Mouse (Mus musculus) cerebellum, adult 2 months (tissue): ENCODE results near the gene Tmod4.

Experiments used
- CTCF ChIP-seq: fragments of 200-500 bp; IDR thresholded peaks from 2 replicates; pipeline ENCODE4 v1.5.1; 2011; ENCODE audit warnings: low read depth, mild to moderate bottlenecking, control low read depth, low read length, moderate library complexity, borderline replicate concordance; ENCODE audit not compliant: insufficient read depth
- POLR2A ChIP-seq: fragments of 200-500 bp; IDR thresholded peaks from 2 replicates; pipeline ENCODE4 v1.6.1; 2011; ENCODE audit warnings: low read length, control low read depth, borderline replicate concordance; ENCODE audit not compliant: insufficient read depth

DNA sequence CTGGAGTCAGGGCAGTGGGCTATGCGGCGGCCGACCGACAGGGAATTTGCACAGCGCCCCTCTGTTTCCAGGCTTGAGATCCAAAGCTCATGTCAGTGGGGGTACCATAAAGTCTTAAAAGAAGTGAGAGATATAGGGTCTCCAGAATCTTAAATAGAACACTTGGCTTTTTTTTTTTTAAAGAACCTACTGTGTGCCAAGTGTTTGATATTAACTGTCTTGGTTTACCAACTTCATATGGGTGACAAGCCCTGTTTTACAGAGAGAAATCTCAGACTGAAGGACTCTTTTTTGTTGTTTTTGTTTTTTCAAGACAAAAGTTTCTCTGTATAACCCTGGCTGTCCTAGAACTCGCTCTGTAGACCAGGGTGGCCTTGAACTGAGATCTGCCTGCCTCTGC, 16.5 kb downstream of the Tmod4 start:
- no peak for TF ChIP-seq CTCF
- no peak for TF ChIP-seq POLR2A
